Mouse (Mus musculus) limb, embryonic 12.5 days (tissue): ENCODE measurements around the gene Patz1. TPM values are rescaled to one million over a fixed set of nuclear protein-coding genes. Genes with fewer than 3 reads are reported as not detected.
A peak's percentile ranks its signal among the peaks of the same experiment; 100 is the strongest.

ENCODE experiments used
- ATAC-seq: fragments of 200-750 bp; cut with Nextera tagmentation; 2 replicates; pipeline ENCODE4 v1.8.0; 2017; ENCODE audit warnings: low read depth, moderate TSS enrichment; ENCODE audit not compliant: insufficient number of reproducible peaks, insufficient read depth, low FRiP score, low TSS enrichment
- H3K27ac ChIP-seq: fragments of 300-500 bp; sonication (generic); 2 replicates; pipeline ENCODE4 v1.5.1; 2016; ENCODE audit warnings: mild to moderate bottlenecking, moderate library complexity
- H3K27me3 ChIP-seq: fragments of 300-500 bp; sonication (generic); 2 replicates; pipeline ENCODE4 v1.6.1; 2016; ENCODE audit warnings: mild to moderate bottlenecking, moderate library complexity
- H3K36me3 ChIP-seq: fragments of 300-500 bp; sonication (generic); 2 replicates; pipeline ENCODE4 v1.6.1; 2016; ENCODE audit warnings: mild to moderate bottlenecking, moderate library complexity
- H3K4me1 ChIP-seq: fragments of 300-500 bp; sonication (generic); replicated peaks from 2 replicates; pipeline ENCODE4 v1.6.1; 2016
- H3K4me2 ChIP-seq: fragments of 300-500 bp; sonication (generic); 2 replicates; pipeline ENCODE4 v1.6.1; 2016; ENCODE audit warnings: mild to moderate bottlenecking, moderate library complexity
- H3K4me3 ChIP-seq: fragments of 300-500 bp; sonication (generic); replicated peaks from 2 replicates; pipeline ENCODE4 v1.5.1; 2016; ENCODE audit warnings: mild to moderate bottlenecking
- H3K9ac ChIP-seq: fragments of 300-500 bp; sonication (generic); replicated peaks from 2 replicates; pipeline ENCODE4 v1.6.1; 2016; ENCODE audit warnings: mild to moderate bottlenecking, moderate library complexity
- H3K9me3 ChIP-seq: fragments of 300-500 bp; sonication (generic); 2 replicates; pipeline ENCODE4 v1.6.1; 2016; ENCODE audit warnings: mild to moderate bottlenecking, moderate library complexity
- WGBS: fragments of 180-500 bp; shearing (Covaris S2); methylation state at CpG from one replicate; pipeline ENCODE4 v1.1.7; 2016; 5-methylcytosine and 5-hydroxymethylcytosine counted together
- polyA plus RNA-seq: library from polyadenylated mRNA; unstranded; fragments of >200 nt; fragmentation: Nextera tagmentation; extraction: Ambion mirVana; gene quantifications from 2 replicates; pipeline ENCODE4 v1.2.1, GENCODE M21; 2016

Patz1 gene
- polyA plus RNA-seq, 1 experiment from 2014 or later: 75.0 TPM

DNA sequence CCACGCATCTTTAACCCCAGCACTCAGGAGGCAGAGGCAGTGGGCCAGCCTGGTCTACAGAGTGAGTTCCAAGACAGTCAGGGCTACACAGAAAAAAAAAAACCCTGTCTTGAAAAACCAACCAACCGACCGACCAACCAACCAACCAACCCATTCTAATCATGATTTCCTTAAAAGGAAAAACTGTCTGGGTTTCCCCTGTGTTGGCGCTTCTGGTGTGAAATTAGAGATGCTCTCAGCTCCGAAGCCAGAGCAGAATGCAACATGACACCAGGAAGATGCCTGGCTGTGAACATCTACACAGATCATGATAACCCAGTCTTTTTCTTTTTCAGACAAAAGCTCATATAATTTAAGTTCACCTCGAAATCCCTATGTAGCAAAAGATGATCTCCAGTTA, 5.8 kb upstream of the Patz1 start:
- H3K4me1 ChIP-seq: peaks cover 6% of the 10 kb centered on the region
- H3K4me2 ChIP-seq: no peak overlapping the region
- no peak overlapping the region for H3K9ac ChIP-seq
- H3K27ac ChIP-seq: no peak overlapping the region
- no peaks in the 10 kb centered on the region for H3K27me3 ChIP-seq
- no peak overlapping the region for H3K4me3 ChIP-seq
- no peak for ATAC-seq
- H3K9me3 ChIP-seq: 0 out of 2 replicates have a peak, but pooled peaks cover 8% of the 10 kb centered on the region
- H3K36me3 ChIP-seq: no peaks in the 10 kb centered on the region
- WGBS: 81% methylated on average over 6 of the region's 6 CpGs

GRCm38 (mm10) chr11:3283645-3284044, 5.0 kb upstream of the Patz1 start:
- no peak overlapping the region for H3K4me3 ChIP-seq
- no peaks in the 10 kb centered on the region for H3K27me3 ChIP-seq
- ATAC-seq: no peak
- H3K36me3 ChIP-seq: no peaks in the 10 kb centered on the region
- WGBS: 90% methylated on average over 6 of the region's 6 CpGs
- H3K27ac ChIP-seq: no peak overlapping the region
- H3K9me3 ChIP-seq: 0 out of 2 replicates have a peak, but pooled peaks cover 8% of the 10 kb centered on the region
- H3K4me2 ChIP-seq: no peak overlapping the region
- H3K4me1 ChIP-seq: peaks cover 11% of the 10 kb centered on the region
- H3K9ac ChIP-seq: no peak overlapping the region

GRCm38 (mm10) chr11:3285940-3286339, 2.7 kb upstream of the Patz1 start:
- Histone ChIP-seq H3K4me2 (no peak overlapping the region), H3K27ac (no peak overlapping the region), H3K9me3 (0 out of 2 replicates have a peak, but pooled peaks cover 6% of the 10 kb centered on the region), H3K27me3 (no peaks in the 10 kb centered on the region), H3K36me3 (no peaks in the 10 kb centered on the region), H3K4me1 (peaks cover 11% of the 10 kb centered on the region), H3K4me3 (no peak overlapping the region), H3K9ac (no peak overlapping the region)
- ATAC-seq: no peak
- WGBS: 82% methylated on average over 3 of the region's 3 CpGs

- Histone ChIP-seq H3K4me3 (no peak overlapping the region), H3K9me3 (no peaks in the 10 kb centered on the region), H3K9ac (no peak overlapping the region), H3K4me1 (peaks cover 16% of the 10 kb centered on the region), H3K36me3 (no peaks in the 10 kb centered on the region; the same call in 1 of the 2 replicates), H3K27me3 (no peaks in the 10 kb centered on the region), H3K27ac (no peak overlapping the region), H3K4me2 (no peak overlapping the region)
- no peak for ATAC-seq
- WGBS: 55% methylated on average over 6 of the region's 6 CpGs
Measured at GRCm38 (mm10) chr11:3287131-3287530, 1.5 kb upstream of the Patz1 start.

DNA sequence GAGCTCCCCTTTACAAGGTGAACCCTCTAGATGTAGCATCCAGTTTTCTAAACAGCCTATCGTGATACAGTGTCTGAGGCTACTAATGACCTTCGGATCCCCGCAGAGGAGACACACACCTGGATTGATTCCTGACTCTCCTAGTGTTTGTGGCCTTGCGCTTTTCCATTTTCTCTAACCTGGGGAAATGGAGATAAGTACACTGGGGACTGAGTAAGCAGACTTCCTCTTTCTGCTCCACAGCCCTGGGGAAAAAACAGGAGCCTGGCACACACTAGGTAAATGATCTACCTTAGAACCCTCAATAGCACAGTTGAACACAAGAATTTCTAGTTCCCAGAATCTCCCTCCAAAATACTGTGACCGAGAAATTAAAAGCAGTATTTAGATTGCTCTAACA, 753 bp upstream of the Patz1 start:
- H3K36me3 ChIP-seq: peaks cover 4% of the 10 kb centered on the region
- no peaks in the 10 kb centered on the region for H3K9me3 ChIP-seq
- peak overlapping the region; percentile 86 for H3K4me3 ChIP-seq
- H3K27me3 ChIP-seq: no peaks in the 10 kb centered on the region
- H3K4me2 ChIP-seq: peak overlapping the region; percentile 100
- peak overlapping the region; percentile 97 for H3K9ac ChIP-seq
- WGBS: 67% methylated on average over 5 of the region's 5 CpGs
- peak overlapping the region; percentile 100; the same call in 1 of the 2 replicates for H3K27ac ChIP-seq
- no peak for ATAC-seq
- peaks cover 19% of the 10 kb centered on the region for H3K4me1 ChIP-seq

DNA sequence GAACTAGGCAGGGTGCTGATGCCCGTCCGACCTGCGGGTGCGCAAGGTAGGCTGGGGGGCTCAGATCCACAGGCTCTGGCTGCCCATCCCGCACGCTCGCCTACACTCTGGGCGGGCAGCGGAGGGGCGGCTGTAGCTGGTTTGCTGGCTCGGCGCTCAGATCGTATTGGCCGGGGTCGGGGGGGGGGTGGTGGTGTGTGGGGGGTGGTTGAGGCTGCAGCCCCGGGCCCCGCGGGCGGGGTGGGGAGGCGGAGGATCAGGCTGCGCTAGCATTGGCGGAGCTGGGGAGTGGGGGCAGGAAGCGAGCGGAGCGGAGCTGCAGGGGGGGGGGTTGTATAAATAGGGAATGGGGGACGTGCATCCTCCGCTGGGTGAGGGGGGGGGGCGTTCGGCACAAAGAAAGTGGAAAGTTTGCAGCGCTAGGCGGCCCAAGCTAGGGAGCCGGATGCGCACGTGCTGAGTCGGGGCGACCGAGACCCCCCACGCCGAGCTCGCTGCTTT, 678 bp downstream of the Patz1 start:
- H3K4me3 ChIP-seq: peak overlapping the region; percentile 86
- WGBS: 1% methylated on average over 38 of the region's 40 CpGs
- H3K4me1 ChIP-seq: peaks cover 34% of the 10 kb centered on the region
- peaks cover 18% of the 10 kb centered on the region for H3K36me3 ChIP-seq
- H3K9ac ChIP-seq: peak overlapping the region; percentile 97
- peak; percentile 82 for ATAC-seq
- peak overlapping the region; percentile 100 for H3K27ac ChIP-seq
- no peaks in the 10 kb centered on the region for H3K9me3 ChIP-seq
- H3K4me2 ChIP-seq: peak overlapping the region; percentile 100
- H3K27me3 ChIP-seq: no peaks in the 10 kb centered on the region

DNA sequence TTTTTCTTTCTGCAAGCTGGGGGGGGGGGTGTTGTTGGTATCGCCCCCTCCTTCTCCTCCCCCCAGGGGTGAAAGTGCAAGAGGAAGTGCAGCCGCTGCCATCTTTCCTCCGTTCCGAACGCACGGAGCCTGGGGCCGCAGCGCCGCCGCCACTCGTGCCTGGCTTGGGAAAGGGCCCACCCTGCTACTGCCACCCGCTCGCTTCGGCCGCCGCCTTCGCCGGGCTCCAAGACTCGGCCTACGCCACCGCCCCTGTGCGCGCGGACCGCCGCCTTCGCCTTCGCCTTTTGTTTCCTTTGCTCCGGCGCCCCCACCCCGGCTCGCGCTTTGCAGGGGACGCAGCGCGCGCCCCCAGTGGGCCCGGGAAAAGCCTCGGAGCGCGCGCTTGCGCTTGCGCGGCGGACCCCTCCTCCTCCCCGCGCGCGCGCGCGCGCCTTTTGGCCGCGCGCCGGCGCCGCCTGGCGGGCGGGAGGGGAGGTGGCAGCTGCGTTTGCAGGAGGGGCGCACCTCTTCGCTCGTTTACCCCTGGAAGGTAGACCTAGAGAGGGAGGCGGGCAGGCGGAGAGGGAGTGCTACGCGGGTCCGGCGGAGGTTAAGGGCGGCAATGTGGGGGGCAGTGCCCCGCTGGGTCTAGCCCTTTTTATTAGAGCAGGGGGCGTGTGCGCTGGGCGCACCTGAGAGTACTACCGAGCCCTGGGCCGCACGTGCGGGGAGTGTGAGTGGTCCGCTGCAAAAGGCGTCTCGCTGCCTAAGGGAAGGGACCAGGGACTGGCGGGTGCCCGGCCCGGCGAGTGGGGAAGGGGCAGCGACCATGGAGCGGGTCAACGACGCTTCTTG, 1.3 kb downstream of the Patz1 start:
- ATAC-seq: peak; percentile 52
- peaks cover 25% of the 10 kb centered on the region for H3K36me3 ChIP-seq
- peak overlapping the region; percentile 100 for H3K4me2 ChIP-seq
- peak overlapping the region; percentile 100 for H3K27ac ChIP-seq
- peak overlapping the region; percentile 86 for H3K4me3 ChIP-seq
- H3K27me3 ChIP-seq: no peaks in the 10 kb centered on the region
- H3K9me3 ChIP-seq: no peaks in the 10 kb centered on the region
- H3K4me1 ChIP-seq: peaks cover 40% of the 10 kb centered on the region
- under 1% methylated on average over 80 of the region's 92 CpGs for WGBS
- peak overlapping the region; percentile 97 for H3K9ac ChIP-seq

DNA sequence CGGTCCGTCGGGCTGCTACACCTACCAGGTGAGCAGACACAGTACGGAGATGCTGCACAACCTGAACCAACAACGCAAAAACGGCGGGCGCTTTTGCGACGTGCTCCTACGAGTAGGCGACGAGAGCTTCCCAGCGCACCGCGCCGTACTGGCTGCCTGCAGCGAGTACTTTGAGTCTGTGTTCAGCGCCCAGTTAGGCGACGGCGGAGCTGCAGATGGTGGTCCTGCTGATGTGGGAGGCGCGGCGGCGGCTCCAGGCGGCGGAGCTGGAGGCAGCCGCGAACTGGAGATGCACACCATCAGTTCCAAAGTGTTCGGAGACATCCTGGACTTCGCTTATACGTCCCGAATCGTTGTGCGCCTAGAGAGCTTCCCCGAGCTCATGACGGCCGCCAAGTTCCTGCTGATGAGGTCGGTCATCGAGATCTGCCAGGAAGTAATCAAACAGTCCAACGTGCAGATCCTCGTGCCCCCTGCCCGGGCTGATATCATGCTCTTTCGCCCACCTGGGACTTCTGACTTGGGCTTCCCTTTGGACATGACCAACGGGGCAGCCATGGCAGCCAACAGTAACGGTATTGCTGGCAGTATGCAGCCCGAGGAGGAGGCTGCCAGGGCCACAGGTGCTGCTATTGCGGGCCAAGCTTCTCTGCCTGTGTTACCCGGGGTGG, 2.1 kb downstream of the Patz1 start:
- Histone ChIP-seq H3K4me1 (peaks cover 47% of the 10 kb centered on the region), H3K9ac (peak overlapping the region; percentile 97), H3K9me3 (no peaks in the 10 kb centered on the region), H3K36me3 (peaks cover 33% of the 10 kb centered on the region), H3K4me2 (peak overlapping the region; percentile 100), H3K27me3 (no peaks in the 10 kb centered on the region), H3K4me3 (peak overlapping the region; percentile 86), H3K27ac (peak overlapping the region; percentile 100)
- under 1% methylated on average over 50 of the region's 50 CpGs for WGBS
- no peak for ATAC-seq

GRCm38 (mm10) chr11:3291311-3292061, 2.8 kb downstream of the Patz1 start:
- Histone ChIP-seq H3K27me3 (no peaks in the 10 kb centered on the region), H3K27ac (peak overlapping the region; percentile 100), H3K4me3 (peak overlapping the region; percentile 86), H3K4me2 (peak overlapping the region; percentile 100), H3K4me1 (peaks cover 48% of the 10 kb centered on the region), H3K9ac (peak overlapping the region; percentile 97), H3K9me3 (no peaks in the 10 kb centered on the region), H3K36me3 (peaks cover 40% of the 10 kb centered on the region)
- WGBS: under 1% methylated on average over 26 of the region's 26 CpGs
- ATAC-seq: no peak

DNA sequence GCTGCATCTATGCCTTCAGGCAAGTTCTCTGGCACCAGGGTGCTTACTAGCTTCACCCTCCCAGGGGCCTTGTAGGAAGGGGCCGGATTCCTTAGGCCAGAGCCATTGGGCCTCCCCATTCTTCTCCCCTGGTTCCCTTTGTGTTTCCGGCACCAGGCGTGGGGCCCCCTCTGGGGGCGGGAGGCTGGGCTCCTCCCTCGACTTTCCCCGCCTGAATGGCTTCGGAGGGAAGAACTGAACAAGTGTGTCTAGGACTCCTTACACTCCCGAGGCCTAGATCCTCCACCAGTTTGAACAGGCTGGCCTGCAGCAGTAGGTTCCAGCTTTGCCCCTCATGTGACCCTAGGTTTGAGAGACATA, 3.4 kb downstream of the Patz1 start:
- peak overlapping the region; percentile 100 for H3K27ac ChIP-seq
- no peaks in the 10 kb centered on the region for H3K9me3 ChIP-seq
- WGBS: 0% methylated on average over 8 of the region's 8 CpGs
- H3K4me1 ChIP-seq: peaks cover 48% of the 10 kb centered on the region
- H3K4me3 ChIP-seq: peak overlapping the region; percentile 86
- peak overlapping the region; percentile 97 for H3K9ac ChIP-seq
- ATAC-seq: no peak
- H3K4me2 ChIP-seq: peak overlapping the region; percentile 100
- peaks cover 45% of the 10 kb centered on the region for H3K36me3 ChIP-seq
- H3K27me3 ChIP-seq: no peaks in the 10 kb centered on the region
